Mouse (Mus musculus): ENCODE data around the gene Jak1. TPM values are rescaled to one million over a fixed set of nuclear protein-coding genes. Genes with fewer than 3 reads are reported as not detected.

The Jak1 gene
- polyA plus RNA-seq, 1 experiment from 2014 or later, result 72.2 TPM

- H3K9me3 ChIP-seq, result no peaks in the 10 kb centered on the region
- H3K4me3 ChIP-seq, result no peak overlapping the region
Measured at GRCm38 (mm10) chr4:101293661-101294060, 28.6 kb upstream of the Jak1 start.

GRCm38 (mm10) chr4:101292736-101293541, 27.9 kb upstream of the Jak1 start:
- Histone ChIP-seq H3K4me1 (peaks cover 17% of the 10 kb centered on the region), H3K27ac (no peak overlapping the region), H3K4me3 (peak overlapping the region; percentile 49), H3K9ac (peak overlapping the region; percentile 69), H3K27me3 (peaks cover 41% of the 10 kb centered on the region), H3K9me3 (no peaks in the 10 kb centered on the region), H3K4me2 (peak overlapping the region; percentile 85), H3K36me3 (no peaks in the 10 kb centered on the region)
- 1% methylated on average over 49 of the region's 49 CpGs for WGBS
- ATAC-seq (ENCODE audit: insufficient number of reproducible peaks, insufficient read depth, low FRiP score, low TSS enrichment, low read depth), result 0 out of 2 replicates have a peak, but pooled peaks have one; percentile 26

More at GRCm38 (mm10) chr4:101293661-101294060, 28.6 kb upstream of the Jak1 start:
- peaks cover 38% of the 10 kb centered on the region for H3K27me3 ChIP-seq
- H3K27ac ChIP-seq, result no peak overlapping the region
- WGBS, result 45% methylated on average over 9 of the region's 9 CpGs
- peak overlapping the region; percentile 85 for H3K4me2 ChIP-seq
- ATAC-seq (ENCODE audit: insufficient number of reproducible peaks, insufficient read depth, low FRiP score, low TSS enrichment, low read depth), result no peak
- H3K36me3 ChIP-seq, result no peaks in the 10 kb centered on the region
- peaks cover 17% of the 10 kb centered on the region for H3K4me1 ChIP-seq
- no peak overlapping the region for H3K9ac ChIP-seq

GRCm38 (mm10) chr4:101292028-101292735, 27.1 kb upstream of the Jak1 start:
- H3K4me3 ChIP-seq, result peak overlapping the region; percentile 49
- H3K36me3 ChIP-seq, result no peaks in the 10 kb centered on the region
- peak overlapping the region; percentile 85 for H3K4me2 ChIP-seq
- H3K27me3 ChIP-seq, result peaks cover 41% of the 10 kb centered on the region
- WGBS, result 2% methylated on average over 41 of the region's 41 CpGs
- peak; percentile 52 for ATAC-seq (ENCODE audit: insufficient number of reproducible peaks, insufficient read depth, low FRiP score, low TSS enrichment, low read depth)
- H3K9me3 ChIP-seq, result no peaks in the 10 kb centered on the region
- peak overlapping the region; percentile 71 for H3K9ac ChIP-seq
- H3K27ac ChIP-seq, result peak overlapping the region; percentile 48
- H3K4me1 ChIP-seq, result peaks cover 17% of the 10 kb centered on the region

- H3K4me2 ChIP-seq, result no peak overlapping the region
- H3K27me3 ChIP-seq, result peaks cover 23% of the 10 kb centered on the region
- H3K9me3 ChIP-seq, result no peaks in the 10 kb centered on the region
- no peaks in the 10 kb centered on the region for H3K36me3 ChIP-seq
- no peak overlapping the region for H3K9ac ChIP-seq
- H3K4me3 ChIP-seq, result no peak overlapping the region
- WGBS, result 76% methylated on average over 11 of the region's 11 CpGs
- ATAC-seq (ENCODE audit: insufficient number of reproducible peaks, insufficient read depth, low FRiP score, low TSS enrichment, low read depth), result no peak
- peaks cover 15% of the 10 kb centered on the region for H3K4me1 ChIP-seq
- H3K27ac ChIP-seq, result no peak overlapping the region
Measured at GRCm38 (mm10) chr4:101288292-101288691, 23.2 kb upstream of the Jak1 start.

- no peaks in the 10 kb centered on the region for H3K36me3 ChIP-seq
- ATAC-seq (ENCODE audit: insufficient number of reproducible peaks, insufficient read depth, low FRiP score, low TSS enrichment, low read depth), result no peak
Measured at GRCm38 (mm10) chr4:101286562-101286961, 21.5 kb upstream of the Jak1 start.

GRCm38 (mm10) chr4:101285906-101286432, 20.9 kb upstream of the Jak1 start:
- Histone ChIP-seq H3K4me1 (no peaks in the 10 kb centered on the region), H3K27ac (no peak overlapping the region), H3K9ac (no peak overlapping the region), H3K36me3 (no peaks in the 10 kb centered on the region), H3K9me3 (no peaks in the 10 kb centered on the region), H3K27me3 (peaks cover 10% of the 10 kb centered on the region; the same call in 1 of the 2 replicates), H3K4me3 (no peak overlapping the region), H3K4me2 (no peak overlapping the region)
- no peak for ATAC-seq (ENCODE audit: insufficient number of reproducible peaks, insufficient read depth, low FRiP score, low TSS enrichment, low read depth)
- WGBS, result 36% methylated on average over 2 of the region's 2 CpGs

More at GRCm38 (mm10) chr4:101286562-101286961, 21.5 kb upstream of the Jak1 start:
- no peaks in the 10 kb centered on the region for H3K9me3 ChIP-seq
- H3K9ac ChIP-seq, result no peak overlapping the region
- H3K4me3 ChIP-seq, result no peak overlapping the region
- peaks cover 14% of the 10 kb centered on the region for H3K27me3 ChIP-seq
- no peak overlapping the region for H3K27ac ChIP-seq
- 80% methylated on average over 6 of the region's 6 CpGs for WGBS
- H3K4me2 ChIP-seq, result no peak overlapping the region
- no peaks in the 10 kb centered on the region for H3K4me1 ChIP-seq

- no peaks in the 10 kb centered on the region for H3K36me3 ChIP-seq
- no peaks in the 10 kb centered on the region for H3K9me3 ChIP-seq
- H3K4me3 ChIP-seq, result no peak overlapping the region
- H3K27me3 ChIP-seq, result 0 out of 2 replicates have a peak, but pooled peaks cover 3% of the 10 kb centered on the region
- ATAC-seq (ENCODE audit: insufficient number of reproducible peaks, insufficient read depth, low FRiP score, low TSS enrichment, low read depth), result no peak
- no peaks in the 10 kb centered on the region for H3K4me1 ChIP-seq
- no peak overlapping the region for H3K27ac ChIP-seq
- H3K4me2 ChIP-seq, result no peak overlapping the region
- H3K9ac ChIP-seq, result no peak overlapping the region
- WGBS, result 73% methylated on average over 4 of the region's 4 CpGs
Measured at GRCm38 (mm10) chr4:101283938-101284337, 18.9 kb upstream of the Jak1 start.

GRCm38 (mm10) chr4:101282237-101282636, 17.2 kb upstream of the Jak1 start:
- WGBS, result 69% methylated on average over 1 of the region's 1 CpGs
- Histone ChIP-seq H3K4me3 (no peak overlapping the region), H3K4me2 (no peak overlapping the region), H3K9ac (no peak overlapping the region), H3K36me3 (no peaks in the 10 kb centered on the region), H3K9me3 (no peaks in the 10 kb centered on the region), H3K4me1 (no peaks in the 10 kb centered on the region), H3K27me3 (no peaks in the 10 kb centered on the region), H3K27ac (no peak overlapping the region)
- no peak for ATAC-seq (ENCODE audit: insufficient number of reproducible peaks, insufficient read depth, low FRiP score, low TSS enrichment, low read depth)

GRCm38 (mm10) chr4:101280119-101280518, 15.0 kb upstream of the Jak1 start:
- WGBS, result 74% methylated on average over 2 of the region's 2 CpGs
- ATAC-seq (ENCODE audit: insufficient number of reproducible peaks, insufficient read depth, low FRiP score, low TSS enrichment, low read depth), result no peak
- no peaks in the 10 kb centered on the region for H3K27me3 ChIP-seq
- no peaks in the 10 kb centered on the region for H3K36me3 ChIP-seq
- no peak overlapping the region for H3K27ac ChIP-seq
- no peak overlapping the region for H3K4me3 ChIP-seq
- H3K4me1 ChIP-seq, result no peaks in the 10 kb centered on the region
- H3K9ac ChIP-seq, result no peak overlapping the region
- H3K4me2 ChIP-seq, result no peak overlapping the region
- H3K9me3 ChIP-seq, result no peaks in the 10 kb centered on the region

- Histone ChIP-seq H3K9ac (no peak overlapping the region), H3K4me2 (no peak overlapping the region), H3K9me3 (no peaks in the 10 kb centered on the region), H3K27ac (no peak overlapping the region), H3K4me3 (no peak overlapping the region), H3K36me3 (no peaks in the 10 kb centered on the region), H3K27me3 (no peaks in the 10 kb centered on the region), H3K4me1 (no peaks in the 10 kb centered on the region)
- ATAC-seq (ENCODE audit: insufficient number of reproducible peaks, insufficient read depth, low FRiP score, low TSS enrichment, low read depth), result no peak
- 81% methylated on average over 6 of the region's 6 CpGs for WGBS
Measured at GRCm38 (mm10) chr4:101276456-101277070, 11.5 kb upstream of the Jak1 start.

- Histone ChIP-seq H3K4me3 (no peak overlapping the region), H3K9me3 (no peaks in the 10 kb centered on the region), H3K4me2 (no peak overlapping the region), H3K36me3 (no peaks in the 10 kb centered on the region), H3K4me1 (no peaks in the 10 kb centered on the region), H3K27ac (no peak overlapping the region), H3K27me3 (no peaks in the 10 kb centered on the region), H3K9ac (no peak overlapping the region)
- 94% methylated on average over 3 of the region's 3 CpGs for WGBS
- ATAC-seq (ENCODE audit: insufficient number of reproducible peaks, insufficient read depth, low FRiP score, low TSS enrichment, low read depth), result no peak
Measured at GRCm38 (mm10) chr4:101275881-101276280, 10.8 kb upstream of the Jak1 start.
